ENCODE assay signal across 28 mouse cellular contexts in the genomic region with DNA sequence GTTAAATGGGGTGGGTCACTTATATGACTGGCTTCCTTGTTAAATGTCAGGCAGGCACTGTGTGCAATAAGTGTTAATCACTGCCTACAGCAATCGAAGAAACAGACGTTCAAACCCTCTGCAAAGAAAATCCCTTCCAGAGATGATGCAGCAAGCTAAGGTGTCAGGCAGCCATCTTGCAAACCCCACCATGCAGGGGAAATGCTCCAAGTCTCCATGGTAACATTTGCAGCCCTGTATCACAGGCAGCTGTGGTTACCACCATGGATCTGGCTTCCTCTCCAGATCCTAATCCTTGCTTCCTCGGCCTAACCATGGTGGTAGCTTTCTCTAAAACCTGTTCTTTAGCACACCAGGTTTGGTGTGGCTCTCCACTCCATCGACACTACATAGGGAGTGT.
"Had no signal": no experiment of that assay in that cellular context is flagged by ENCODE, and none has a peak within 500 bp of the region (broad histone marks: within the 10 kb centered on the region; RNA-seq: fewer than 3 reads in every experiment).

No protein-coding gene starts in this region.

- DNase-seq: gastrocnemius, adult 2 months; gastrocnemius, postnatal 10 days; gastrocnemius, postnatal 25 days; heart, adult 18-20 months; heart, postnatal 10 days; heart, postnatal 36 days; kidney, adult 11 months; kidney, adult 2 months; kidney, adult 9 months; kidney, postnatal 14 days; kidney, postnatal 4 days; left cerebral cortex, postnatal 4 days; liver; liver, embryonic 13.5 days; liver, postnatal 0 days; lung, adult 2 months had no signal

- H3K4me1 ChIP-seq: heart, embryonic 10.5 days; heart, embryonic 12.5 days; hindbrain, embryonic 13.5 days; kidney, embryonic 15.5 days; liver, embryonic 13.5 days; liver, embryonic 15.5 days had no signal

- H3K9ac ChIP-seq: heart, embryonic 12.5 days; hindbrain, embryonic 13.5 days; kidney, embryonic 15.5 days; limb, embryonic 12.5 days; liver, embryonic 13.5 days; liver, embryonic 15.5 days; liver, postnatal 0 days had no signal

- H3K36me3 ChIP-seq: heart, embryonic 10.5 days; heart, embryonic 12.5 days; hindbrain, embryonic 13.5 days; kidney, embryonic 15.5 days; limb, embryonic 12.5 days; liver, embryonic 13.5 days; liver, embryonic 15.5 days had no signal

- H3K27ac ChIP-seq: gastrocnemius, adult 2 months; heart, embryonic 10.5 days; hindbrain, embryonic 13.5 days; kidney, embryonic 15.5 days; kidney, postnatal 0 days; layer of hippocampus, adult 2 months; left cerebral cortex, adult 2 months; limb, embryonic 12.5 days; liver, embryonic 13.5 days; liver, embryonic 15.5 days had no signal

- H3K9me3 ChIP-seq: heart, embryonic 10.5 days; hindbrain, embryonic 13.5 days; kidney, embryonic 15.5 days; limb, embryonic 12.5 days; liver, embryonic 13.5 days; liver, embryonic 15.5 days had no signal

- H3K27me3 ChIP-seq: heart, embryonic 12.5 days; hindbrain, embryonic 13.5 days; limb, embryonic 12.5 days; liver, embryonic 13.5 days; liver, embryonic 15.5 days had no signal

- ATAC-seq: hindbrain, embryonic 16.5 days; intestine, embryonic 16.5 days; liver, postnatal 0 days had no signal

- H3K4me3 ChIP-seq: gastrocnemius, adult 2 months; heart, embryonic 10.5 days; heart, embryonic 12.5 days; hindbrain, embryonic 13.5 days; kidney, embryonic 15.5 days; layer of hippocampus, adult 2 months; left cerebral cortex, adult 2 months; limb, embryonic 12.5 days; liver, embryonic 13.5 days; liver, embryonic 15.5 days had no signal

- H3K4me2 ChIP-seq: heart, embryonic 12.5 days; hindbrain, embryonic 13.5 days; kidney, embryonic 15.5 days; limb, embryonic 12.5 days; liver, embryonic 11.5 days; liver, embryonic 13.5 days; liver, embryonic 15.5 days had no signal
